Mouse (Mus musculus) adrenal gland, adult 18-20 months (tissue): ENCODE measurements around the gene Lefty1. TPM values are rescaled to one million over a fixed set of nuclear protein-coding genes. Genes with fewer than 3 reads are reported as not detected.

ENCODE experiments used
- total RNA-seq, 2 experiments: library from RNA; stranded (reverse); gene quantifications; 1 replicate in 1 of 2; 2 replicates in 1 of 2; pipeline ENCODE4 v1.2.3; 2021

Lefty1 gene
- total RNA-seq, 2 experiments from 2014 or later = 3.3 to 5.7 TPM

Other genes starting within 250 kb of the Lefty1 start
- gene Mixl1, start 238.0 kb upstream of the Lefty1 start, total RNA-seq = not detected
- 10 to 100 TPM; 50.4 to 54.0 TPM for gene Acbd3, start 209.0 kb upstream of the Lefty1 start, total RNA-seq
- 100 to 1,000 TPM; 557 to 688 TPM for gene H3f3a, start 121.1 kb upstream of the Lefty1 start, total RNA-seq
- gene Sde2, start 83.9 kb upstream of the Lefty1 start, total RNA-seq = 10 to 100 TPM; 21.5 to 22.9 TPM
- gene Lefty2, start 41.9 kb upstream of the Lefty1 start, total RNA-seq = under 1 TPM; 0.32 to 0.73 TPM
- gene Pycr2, start 30.7 kb upstream of the Lefty1 start, total RNA-seq = 10 to 100 TPM; 30.3 to 34.3 TPM
- 10 to 100 TPM; 44.7 to 77.9 TPM for gene Tmem63a, start 7.3 kb downstream of the Lefty1 start, total RNA-seq
- gene Ephx1, start 85.9 kb downstream of the Lefty1 start, total RNA-seq = 100 to 1,000 TPM; 198 to 228 TPM
- not detected for gene 9130409I23Rik, start 116.2 kb downstream of the Lefty1 start, total RNA-seq
- 10 to 100 TPM; 17.4 to 19.2 TPM for gene Nvl, start 209.2 kb downstream of the Lefty1 start, total RNA-seq
- 10 to 100 TPM; 48.2 to 57.8 TPM for gene Cnih4, start 209.7 kb downstream of the Lefty1 start, total RNA-seq